Mouse (Mus musculus) lung, adult 2 months (tissue): Measurements from ENCODE around the gene Cers3.

Experiments used
- CTCF ChIP-seq: fragments of 200-500 bp; IDR thresholded peaks from 2 replicates; pipeline ENCODE4 v1.5.1; 2011; ENCODE audit warnings: mild to moderate bottlenecking, low read length, control low read depth; ENCODE audit not compliant: insufficient read depth
- POLR2A ChIP-seq: fragments of 200-500 bp; IDR thresholded peaks from 2 replicates; pipeline ENCODE4 v1.6.1; 2011; ENCODE audit warnings: low read depth, mild to moderate bottlenecking, control low read depth, low read length, borderline replicate concordance; ENCODE audit errors: extremely low read depth

DNA sequence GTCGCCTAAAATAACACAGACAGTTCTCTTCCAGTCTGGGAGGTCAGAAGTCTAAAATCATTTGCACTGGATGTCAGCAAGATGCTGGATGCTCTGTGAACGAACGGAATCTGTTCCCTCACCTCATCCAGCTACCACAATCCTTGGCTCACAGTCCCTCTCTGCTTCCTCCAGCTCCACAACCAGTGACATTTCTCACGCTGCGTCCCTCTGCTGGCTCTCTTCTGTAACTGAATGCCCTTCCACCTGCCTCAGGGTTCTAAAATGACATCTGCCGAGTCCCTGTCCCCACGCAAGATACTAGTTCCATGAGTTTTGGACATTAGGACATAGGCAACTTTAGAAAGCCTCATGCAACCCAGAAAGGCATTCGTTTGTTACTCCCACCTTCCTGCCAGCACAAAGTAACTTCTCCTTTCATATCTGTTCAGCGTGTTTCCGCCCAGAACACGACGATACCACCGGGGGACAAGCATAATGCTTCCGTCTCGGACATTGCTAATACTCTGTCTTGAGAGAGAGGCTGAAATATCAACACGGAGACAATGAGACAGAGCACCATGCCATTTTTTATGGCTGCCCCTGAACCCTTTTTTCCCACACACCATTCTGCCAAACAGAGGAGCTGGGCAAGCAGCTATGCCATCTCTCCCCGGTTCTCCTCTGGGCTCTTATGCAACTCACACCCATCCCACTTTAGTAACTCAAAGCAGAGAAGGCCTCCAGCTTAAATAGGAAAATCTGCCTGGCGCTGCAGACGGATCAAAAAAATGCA, 123.8 kb downstream of the Cers3 start:
- TF ChIP-seq CTCF (no peak), POLR2A (no peak)
